ENCODE assay signal across 8 mouse cellular contexts in genomic region chr19:46500581-46501341, GRCm38 (mm10). TPM values are rescaled to one million over a fixed set of nuclear protein-coding genes. Genes with fewer than 3 reads are reported as not detected.
DNase-seq lines count a peak whose midpoint lies in the region; ATAC-seq and TF ChIP-seq lines count a peak whose summit lies in the region.

No protein-coding gene starts in this region.

- H3K36me3 ChIP-seq in kidney, embryonic 15.5 days, result peaks cover 12% of the 10 kb centered on the region
- H3K36me3 ChIP-seq in G1E (replicated peaks), result peaks cover 21% of the 10 kb centered on the region
- peaks cover 12% of the 10 kb centered on the region for H3K36me3 ChIP-seq in heart, embryonic 14.5 days (ENCODE audit: control insufficient read depth, insufficient read depth, low read length)
- peaks cover 8% of the 10 kb centered on the region for H3K36me3 ChIP-seq in limb, embryonic 15.5 days
- H3K36me3 ChIP-seq in neural tube, embryonic 15.5 days, result no peaks in the 10 kb centered on the region

- no peak for TF ChIP-seq CTCF in G1E (IDR thresholded peaks at IDR 0.05; ENCODE audit: low read depth, low read length)

- peak; percentile 20 for ATAC-seq in kidney, embryonic 15.5 days (replicated peaks; ENCODE audit: low FRiP score)
- ATAC-seq in G1E (ENCODE audit: extremely low read depth, insufficient number of reproducible peaks, low FRiP score, poor library complexity, severe bottlenecking), result no peak
- ATAC-seq in heart, embryonic 14.5 days (ENCODE audit: insufficient number of reproducible peaks, insufficient read depth, low FRiP score, low read depth), result peak; percentile 4
- ATAC-seq in limb, embryonic 15.5 days (ENCODE audit: insufficient number of reproducible peaks, low FRiP score, low TSS enrichment, low read depth), result peak; percentile 6; the same call in 1 of the 2 replicates
- peak; percentile 10; the same call in 1 of the 2 replicates for ATAC-seq in neural tube, embryonic 15.5 days (ENCODE audit: low FRiP score)

- WGBS in kidney, embryonic 15.5 days, result under 1% methylated on average over 49 of the region's 50 CpGs
- WGBS in heart, embryonic 14.5 days, result under 1% methylated on average over 46 of the region's 50 CpGs
- under 1% methylated on average over 44 of the region's 50 CpGs for WGBS in limb, embryonic 15.5 days
- WGBS in neural tube, embryonic 15.5 days, result under 1% methylated on average over 50 of the region's 50 CpGs

- H3K9ac ChIP-seq in kidney, embryonic 15.5 days, result peak overlapping the region; percentile 99
- H3K9ac ChIP-seq in heart, embryonic 14.5 days (ENCODE audit: low read length), result peak overlapping the region; percentile 98
- peak overlapping the region; percentile 81 for H3K9ac ChIP-seq in limb, embryonic 15.5 days
- peak overlapping the region; percentile 96 for H3K9ac ChIP-seq in neural tube, embryonic 15.5 days (replicated peaks)

- H3K9me3 ChIP-seq in kidney, embryonic 15.5 days (replicated peaks), result no peaks in the 10 kb centered on the region
- H3K9me3 ChIP-seq in G1E (replicated peaks), result no peaks in the 10 kb centered on the region
- H3K9me3 ChIP-seq in heart, embryonic 14.5 days (ENCODE audit: control insufficient read depth, low read length), result no peaks in the 10 kb centered on the region
- H3K9me3 ChIP-seq in limb, embryonic 15.5 days, result no peaks in the 10 kb centered on the region
- no peaks in the 10 kb centered on the region for H3K9me3 ChIP-seq in neural tube, embryonic 15.5 days (replicated peaks)

- H3K27me3 ChIP-seq in kidney, embryonic 15.5 days, result no peaks in the 10 kb centered on the region
- H3K27me3 ChIP-seq in G1E (ENCODE audit: insufficient read depth, low read length), result no peaks in the 10 kb centered on the region
- no peaks in the 10 kb centered on the region for H3K27me3 ChIP-seq in heart, embryonic 14.5 days (ENCODE audit: control insufficient read depth, insufficient read depth, low read length)
- H3K27me3 ChIP-seq in limb, embryonic 15.5 days, result no peaks in the 10 kb centered on the region
- H3K27me3 ChIP-seq in neural tube, embryonic 15.5 days (replicated peaks), result no peaks in the 10 kb centered on the region

- H3K4me3 ChIP-seq in kidney, embryonic 15.5 days (replicated peaks), result peak overlapping the region; percentile 95
- peak overlapping the region; percentile 94 for H3K4me3 ChIP-seq in G1E (ENCODE audit: low read depth, low read length)
- peak overlapping the region; percentile 83 to 97 for H3K4me3 ChIP-seq in heart, embryonic 14.5 days (ENCODE audit: control insufficient read depth in 1 of 2, insufficient read depth in 1 of 2, low read depth in 1 of 2, low read length in 2 of 2)
- H3K4me3 ChIP-seq in limb, embryonic 15.5 days, result peak overlapping the region; percentile 92
- H3K4me3 ChIP-seq in neural tube, embryonic 15.5 days (replicated peaks), result peak overlapping the region; percentile 80

- DNase-seq in kidney, adult 11 months, result no peak
- DNase-seq in G1E (ENCODE audit: low spot score), result no peak
- DNase-seq in cerebellum, postnatal 36 days, result peak; percentile 41 to 63
- no peak for DNase-seq in urinary bladder, postnatal 10 days (ENCODE audit: low spot score)

- H3K4me1 ChIP-seq in kidney, embryonic 15.5 days, result peaks cover 23% of the 10 kb centered on the region
- H3K4me1 ChIP-seq in G1E (ENCODE audit: insufficient read depth, low read depth, low read length), result peaks cover 43% of the 10 kb centered on the region
- peaks cover 11 to 14% of the 10 kb centered on the region in 2 experiments for H3K4me1 ChIP-seq in heart, embryonic 14.5 days (ENCODE audit: control insufficient read depth in 2 of 2, insufficient read depth in 2 of 2, low read length in 2 of 2)
- peaks cover 32% of the 10 kb centered on the region for H3K4me1 ChIP-seq in limb, embryonic 15.5 days
- peaks cover 31% of the 10 kb centered on the region for H3K4me1 ChIP-seq in neural tube, embryonic 15.5 days

- peak overlapping the region; percentile 100 for H3K27ac ChIP-seq in kidney, embryonic 15.5 days
- peak overlapping the region; percentile 100 for H3K27ac ChIP-seq in heart, embryonic 14.5 days (replicated peaks in 1 of 2; ENCODE audit: control insufficient read depth in 1 of 2, insufficient read depth in 1 of 2, low read depth in 2 of 2, low read length in 2 of 2)
- H3K27ac ChIP-seq in limb, embryonic 15.5 days, result peak overlapping the region; percentile 99
- peak overlapping the region; percentile 100 for H3K27ac ChIP-seq in neural tube, embryonic 15.5 days (replicated peaks)

- peak overlapping the region; percentile 75 for H3K4me2 ChIP-seq in kidney, embryonic 15.5 days
- H3K4me2 ChIP-seq in heart, embryonic 14.5 days (ENCODE audit: low read length), result peak overlapping the region; percentile 92
- peak overlapping the region; percentile 94 for H3K4me2 ChIP-seq in limb, embryonic 15.5 days
- peak overlapping the region; percentile 96 for H3K4me2 ChIP-seq in neural tube, embryonic 15.5 days

RNA-seq across cellular contexts. Expression of gene Trim8, which starts 0.7 kb away (rescaled TPM):
- polyA plus RNA-seq in kidney, embryonic 15.5 days (2015; fragmentation: Nextera tagmentation; extraction: Ambion mirVana), result 24.6 and 28.7 TPM in 2 replicates
- 22.7 and 29.9 TPM in 2 replicates for total RNA-seq in G1E (2014; fragmentation: Nextera tagmentation)
- total RNA-seq in G1E (2017), result 20.3 and 25.3 TPM in 2 replicates
- 64.5 and 66.0 TPM in 2 replicates for polyA plus RNA-seq in G1E (2012)
- polyA plus RNA-seq in heart, embryonic 14.5 days (2014; fragmentation: Nextera tagmentation; extraction: Ambion mirVana), result 23.4 TPM in 2 replicates
- polyA plus RNA-seq in limb, embryonic 15.5 days (2015; fragmentation: Nextera tagmentation; extraction: Ambion mirVana), result 14.6 and 15.1 TPM in 2 replicates
- 23.5 and 25.5 TPM in 2 replicates for polyA plus RNA-seq in neural tube, embryonic 15.5 days (2015; fragmentation: Nextera tagmentation; extraction: Ambion mirVana)

Comparison
In these comparisons a context has a peak if more than half of its experiments do, and no peak if none do; other contexts are left out.
1. DNase-seq: peak in cerebellum, postnatal 36 days (2 of 2); none in kidney, adult 11 months (single experiment), G1E (single experiment) and urinary bladder, postnatal 10 days (single experiment).
2. Peak in every context shown above with its lines, with median percentiles within 50 percentile points of each other: H3K27ac ChIP-seq, H3K4me2 ChIP-seq, H3K4me3 ChIP-seq and H3K9ac ChIP-seq.